Mouse (Mus musculus) heart, adult 8-10 months (tissue): ENCODE data around the gene Ppp6r2. TPM values are rescaled to one million over a fixed set of nuclear protein-coding genes. Genes with fewer than 3 reads are reported as not detected.

ENCODE experiments used
- DNase-seq: peaks from one replicate; pipeline ENCODE4 v3.0.0; 2022; ENCODE audit warnings: low spot score
- total RNA-seq, 4 experiments: library from RNA; stranded (reverse); gene quantifications; 2 replicates each; pipeline ENCODE4 v1.2.4; 2022

The Ppp6r2 gene
- total RNA-seq, 4 experiments from 2014 or later, result 82.1 to 87.5 (median 84.7) TPM

GRCm38 (mm10) chr15:89181561-89182270 is 29.6 kb upstream of the Ppp6r2 start:
- DNase-seq, result no peak

- DNase-seq, result peak; percentile 70
Observed at GRCm38 (mm10) chr15:89182328-89182741, 29.0 kb upstream of the Ppp6r2 start.

- no peak for DNase-seq
Observed at GRCm38 (mm10) chr15:89182842-89183241, 28.5 kb upstream of the Ppp6r2 start.

- DNase-seq, result no peak
Observed at GRCm38 (mm10) chr15:89184141-89184936, 27.0 kb upstream of the Ppp6r2 start.

GRCm38 (mm10) chr15:89184937-89185227 is 26.5 kb upstream of the Ppp6r2 start:
- DNase-seq, result no peak

- DNase-seq, result no peak
Observed at GRCm38 (mm10) chr15:89195261-89195681, 16.1 kb upstream of the Ppp6r2 start.

- DNase-seq, result peak; percentile 93
Observed at GRCm38 (mm10) chr15:89195690-89196312, 15.6 kb upstream of the Ppp6r2 start.

GRCm38 (mm10) chr15:89196313-89196706 is 15.0 kb upstream of the Ppp6r2 start, which contains the start of gene Dennd6b:
Gene Dennd6b (minus strand): TSS chr15:89196496.
- peak; percentile 96 for DNase-seq

- no peak for DNase-seq
Observed at GRCm38 (mm10) chr15:89197056-89197455, 14.3 kb upstream of the Ppp6r2 start.

GRCm38 (mm10) chr15:89207457-89207856 is 3.9 kb upstream of the Ppp6r2 start:
- no peak for DNase-seq

- peak; percentile 94 for DNase-seq
Observed at GRCm38 (mm10) chr15:89209886-89210761, 1.2 kb upstream of the Ppp6r2 start.

GRCm38 (mm10) chr15:89211716-89212461 is 536 bp downstream of the Ppp6r2 start:
- no peak for DNase-seq

GRCm38 (mm10) chr15:89212495-89212894 is 1.1 kb downstream of the Ppp6r2 start:
- no peak for DNase-seq

GRCm38 (mm10) chr15:89213517-89213916 is 2.2 kb downstream of the Ppp6r2 start:
- no peak for DNase-seq

- no peak for DNase-seq
Observed at GRCm38 (mm10) chr15:89214953-89215352, 3.6 kb downstream of the Ppp6r2 start.

- peak; percentile 63 for DNase-seq
Observed at GRCm38 (mm10) chr15:89215611-89216233, 4.4 kb downstream of the Ppp6r2 start.

- DNase-seq, result peak; percentile 53
Observed at GRCm38 (mm10) chr15:89233586-89233985, 22.2 kb downstream of the Ppp6r2 start.

- DNase-seq, result no peak
Observed at GRCm38 (mm10) chr15:89234052-89234451, 22.7 kb downstream of the Ppp6r2 start.

GRCm38 (mm10) chr15:89239751-89240392 is 28.5 kb downstream of the Ppp6r2 start:
- no peak for DNase-seq

GRCm38 (mm10) chr15:89241025-89241424 is 29.7 kb downstream of the Ppp6r2 start:
- no peak for DNase-seq
